Mouse (Mus musculus) forebrain, embryonic 14.5 days (tissue): ENCODE measurements at regions not wholly inside any gene's neighbourhood (a gene's known extent, or its start where the extent isn't known, plus 50 kb on each side); places are given as distances from the start of the nearest gene placed in this dataset.

ENCODE experiments used
- ATAC-seq: fragments of 200-750 bp; cut with Nextera tagmentation; 2 replicates; pipeline ENCODE4 v1.8.0; 2017; ENCODE audit warnings: mild to moderate bottlenecking, moderate library complexity
- DNase-seq: peaks from one replicate; pipeline ENCODE4 v3.0.0-alpha.2; 2015; ENCODE audit warnings: low spot score
- H3K27ac ChIP-seq: fragments of 300-500 bp; sonication (generic); 2 replicates; pipeline ENCODE4 v1.5.1; 2014; ENCODE audit warnings: low read depth, mild to moderate bottlenecking, control low read depth, low read length, moderate library complexity
- H3K27me3 ChIP-seq: fragments of 300-500 bp; sonication (generic); replicated peaks from 2 replicates; pipeline ENCODE4 v1.6.1; 2014; ENCODE audit warnings: low read length, control low read depth, mixed read lengths; ENCODE audit not compliant: control insufficient read depth, insufficient read depth
- H3K36me3 ChIP-seq: fragments of 300-500 bp; sonication (generic); 2 replicates; pipeline ENCODE4 v1.6.1; 2014; ENCODE audit warnings: low read length, control low read depth; ENCODE audit not compliant: control insufficient read depth, insufficient read depth
- H3K4me1 ChIP-seq: fragments of 300-500 bp; sonication (generic); 2 replicates; pipeline ENCODE4 v1.6.1; 2014; ENCODE audit warnings: antibody characterized with exemption, low read length, control low read depth; ENCODE audit not compliant: control insufficient read depth, insufficient read depth
- H3K4me2 ChIP-seq: fragments of 300-500 bp; sonication (generic); 2 replicates; pipeline ENCODE4 v1.6.1; 2014; ENCODE audit warnings: mild to moderate bottlenecking, control low read depth, low read length
- H3K4me3 ChIP-seq: fragments of 300-500 bp; sonication (generic); 2 replicates; pipeline ENCODE4 v1.5.1; 2014; ENCODE audit warnings: low read depth, low read length, control low read depth
- H3K9ac ChIP-seq: fragments of 300-500 bp; sonication (generic); 2 replicates; pipeline ENCODE4 v1.6.1; 2014; ENCODE audit warnings: mild to moderate bottlenecking, low read length, control low read depth, moderate library complexity
- H3K9me3 ChIP-seq: fragments of 300-500 bp; sonication (generic); replicated peaks from 2 replicates; pipeline ENCODE4 v1.6.1; 2016; ENCODE audit warnings: low read length, control low read depth, mixed read lengths; ENCODE audit not compliant: control insufficient read depth
- WGBS: fragments of 180-500 bp; shearing (Covaris S2); extraction: QIAGEN DNeasy Blood & Tissue Kit; methylation state at CpG from one replicate; pipeline ENCODE4 v1.1.7; 2014; 5-methylcytosine and 5-hydroxymethylcytosine counted together

- no peak overlapping the region for H3K4me2 ChIP-seq
- no peak overlapping the region for H3K9ac ChIP-seq
- ATAC-seq: no peak
- H3K4me3 ChIP-seq: no peak overlapping the region
- H3K27ac ChIP-seq: no peak overlapping the region
- H3K9me3 ChIP-seq: no peaks in the 10 kb centered on the region
- WGBS: 72% methylated on average over 6 of the region's 6 CpGs
- no peak for DNase-seq
- H3K27me3 ChIP-seq: no peaks in the 10 kb centered on the region
- no peaks in the 10 kb centered on the region for H3K4me1 ChIP-seq
- no peaks in the 10 kb centered on the region for H3K36me3 ChIP-seq
These were observed 78.1 kb upstream of the Grik1 start for GRCm38 (mm10) chr16:88368146-88368545.

- Histone ChIP-seq H3K4me2 (no peak overlapping the region), H3K9ac (no peak overlapping the region), H3K27ac (no peak overlapping the region), H3K9me3 (no peaks in the 10 kb centered on the region), H3K4me1 (no peaks in the 10 kb centered on the region), H3K4me3 (no peak overlapping the region), H3K27me3 (no peaks in the 10 kb centered on the region), H3K36me3 (no peaks in the 10 kb centered on the region)
- no peak for ATAC-seq
- DNase-seq: no peak
- WGBS: 95% methylated on average over 1 of the region's 1 CpGs
These were observed 77.1 kb upstream of the Grik1 start for GRCm38 (mm10) chr16:88367162-88367561.

- no peaks in the 10 kb centered on the region for H3K36me3 ChIP-seq
- no peaks in the 10 kb centered on the region for H3K27me3 ChIP-seq
- H3K4me2 ChIP-seq: no peak overlapping the region
- no peaks in the 10 kb centered on the region for H3K4me1 ChIP-seq
- H3K4me3 ChIP-seq: no peak overlapping the region
- no peaks in the 10 kb centered on the region for H3K9me3 ChIP-seq
- DNase-seq: no peak
- no peak overlapping the region for H3K27ac ChIP-seq
- ATAC-seq: no peak
- no peak overlapping the region for H3K9ac ChIP-seq
- WGBS: 36% methylated on average over 2 of the region's 2 CpGs
These were observed 70.0 kb upstream of the Grik1 start for GRCm38 (mm10) chr16:88360081-88360480.
